Mouse (Mus musculus) thymus, adult 2 months (tissue): Measurements from ENCODE around the gene Gm20388. TPM values are rescaled to one million over a fixed set of nuclear protein-coding genes. Genes with fewer than 3 reads are reported as not detected.
A peak's percentile ranks its signal among the peaks of the same experiment; 100 is the strongest.

Experiments used
- DNase-seq: peaks from one replicate; pipeline ENCODE4 v3.0.0; 2021
- H3K27ac ChIP-seq: fragments of 200-500 bp; 2 replicates; pipeline ENCODE4 v1.5.1; 2012; ENCODE audit warnings: low read length, control low read depth; ENCODE audit not compliant: control insufficient read depth, insufficient read depth
- H3K27me3 ChIP-seq: fragments of 200-500 bp; 2 replicates; pipeline ENCODE4 v1.6.1; 2012; ENCODE audit warnings: mild to moderate bottlenecking, low read length, moderate library complexity, mixed read lengths; ENCODE audit not compliant: control insufficient read depth, insufficient read depth
- H3K36me3 ChIP-seq: fragments of 200-500 bp; 2 replicates; pipeline ENCODE4 v1.6.1; 2012; ENCODE audit warnings: mild to moderate bottlenecking, low read length, moderate library complexity; ENCODE audit not compliant: control insufficient read depth, insufficient read depth
- H3K4me1 ChIP-seq: fragments of 200-500 bp; replicated peaks from 2 replicates; pipeline ENCODE4 v1.6.1; 2012; ENCODE audit warnings: low read length; ENCODE audit not compliant: control insufficient read depth, insufficient read depth
- H3K4me3 ChIP-seq: fragments of 200-500 bp; 2 replicates; pipeline ENCODE4 v1.5.1; 2012; ENCODE audit warnings: mild to moderate bottlenecking, low read length, control low read depth, moderate library complexity; ENCODE audit not compliant: control insufficient read depth, insufficient read depth
- CTCF ChIP-seq: fragments of 200-500 bp; IDR thresholded peaks from 2 replicates; pipeline ENCODE4 v1.5.1; 2012; ENCODE audit warnings: mild to moderate bottlenecking, control low read depth, low read length, moderate library complexity, borderline replicate concordance; ENCODE audit not compliant: control insufficient read depth, poor library complexity, insufficient read depth; ENCODE audit errors: extremely low read depth
- POLR2A ChIP-seq: fragments of 200-500 bp; IDR thresholded peaks from 2 replicates; pipeline ENCODE4 v1.6.1; 2012; ENCODE audit warnings: mild to moderate bottlenecking, low read length, control low read depth, moderate library complexity; ENCODE audit not compliant: control insufficient read depth, poor library complexity, insufficient read depth; ENCODE audit errors: extremely low read depth
- WGBS: fragments of 180-500 bp; shearing (Covaris S2); methylation state at CpG from one replicate; pipeline ENCODE4 v1.1.7; 2018; 5-methylcytosine and 5-hydroxymethylcytosine counted together
- polyA plus RNA-seq: library from polyadenylated mRNA; depleted of rRNA; stranded (reverse); fragments of >200 nt; gene quantifications from 2 replicates; pipeline ENCODE4 v1.2.3, GENCODE M21; 2012

The Gm20388 gene
- polyA plus RNA-seq, 1 experiment: 103 TPM

DNA sequence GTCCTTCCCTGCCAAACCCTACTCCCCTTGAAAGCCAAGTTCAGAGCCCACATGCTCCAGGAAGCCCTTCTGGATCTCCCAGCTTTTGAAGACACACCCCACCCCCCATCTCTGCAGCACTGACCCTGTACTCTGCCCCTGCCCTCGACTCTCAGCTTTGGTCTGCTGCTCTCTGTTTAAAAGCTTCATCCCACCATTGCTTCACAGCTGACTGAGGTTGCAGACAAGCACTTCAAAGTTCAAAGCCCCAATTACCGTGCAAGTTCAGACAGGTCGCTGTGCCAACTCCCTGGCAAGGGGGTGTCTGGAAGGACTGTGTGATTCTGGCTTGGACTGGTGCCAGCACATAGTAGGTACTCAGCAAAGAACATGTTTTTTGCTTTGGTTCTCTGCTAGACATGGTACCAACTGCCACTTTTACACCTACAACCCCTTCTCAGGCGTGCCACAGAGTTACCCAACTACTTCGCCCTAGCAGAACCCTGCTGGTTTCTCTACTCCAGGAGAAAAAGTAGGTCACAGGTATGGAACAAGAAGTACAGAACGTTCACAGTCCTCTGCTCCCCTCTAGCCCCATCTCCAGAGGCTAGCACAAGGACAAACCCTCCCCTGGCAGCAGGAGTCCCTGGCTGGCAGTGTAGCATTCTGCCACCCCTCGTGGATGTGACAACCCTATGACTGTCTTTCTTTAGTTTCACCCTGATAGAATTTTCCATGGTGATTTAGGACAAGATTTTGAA lies 440.9 kb downstream of the Gm20388 start:
- 41% methylated on average over 7 of the region's 7 CpGs for WGBS
- H3K4me3 ChIP-seq: no peak overlapping the region
- no peak for DNase-seq
- TF ChIP-seq POLR2A (no peak), CTCF (no peak)
- H3K4me1 ChIP-seq: peaks cover 24% of the 10 kb centered on the region
- no peak overlapping the region for H3K27ac ChIP-seq
- H3K27me3 ChIP-seq: no peaks in the 10 kb centered on the region
- no peaks in the 10 kb centered on the region for H3K36me3 ChIP-seq

GRCm38 (mm10) chr8:120352096-120352495 lies 441.5 kb downstream of the Gm20388 start:
- DNase-seq: no peak
- H3K27me3 ChIP-seq: no peaks in the 10 kb centered on the region
- no peak overlapping the region for H3K27ac ChIP-seq
- no peak overlapping the region for H3K4me3 ChIP-seq
- WGBS: 88% methylated on average over 10 of the region's 10 CpGs
- TF ChIP-seq POLR2A (no peak), CTCF (no peak)
- no peaks in the 10 kb centered on the region for H3K36me3 ChIP-seq
- H3K4me1 ChIP-seq: peaks cover 24% of the 10 kb centered on the region

DNA sequence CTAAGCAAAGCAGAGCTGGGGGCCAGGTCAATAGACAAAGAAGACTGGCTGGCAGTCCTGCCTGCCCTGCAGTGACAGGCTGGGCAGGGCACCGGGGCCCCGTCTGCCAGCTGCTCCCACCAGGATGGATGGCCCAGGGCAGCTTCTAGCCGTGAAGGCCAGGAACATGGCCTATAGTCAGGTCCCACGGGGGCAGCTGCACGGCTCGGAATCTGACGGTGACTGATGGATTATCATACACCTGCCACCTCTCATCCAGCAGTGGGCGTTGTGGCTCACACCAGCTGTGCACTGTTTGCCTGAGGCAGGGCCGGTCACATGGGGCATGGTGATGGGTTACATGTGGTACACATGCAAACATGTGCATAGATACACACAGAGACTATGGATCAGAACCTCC lies 445.4 kb downstream of the Gm20388 start:
- TF ChIP-seq CTCF: no peak
- H3K4me3 ChIP-seq: no peak overlapping the region
- H3K27me3 ChIP-seq: no peaks in the 10 kb centered on the region
- peaks cover 22% of the 10 kb centered on the region for H3K4me1 ChIP-seq
- H3K27ac ChIP-seq: no peak overlapping the region
- WGBS: 85% methylated on average over 9 of the region's 9 CpGs
- DNase-seq: no peak
- no peaks in the 10 kb centered on the region for H3K36me3 ChIP-seq

DNA sequence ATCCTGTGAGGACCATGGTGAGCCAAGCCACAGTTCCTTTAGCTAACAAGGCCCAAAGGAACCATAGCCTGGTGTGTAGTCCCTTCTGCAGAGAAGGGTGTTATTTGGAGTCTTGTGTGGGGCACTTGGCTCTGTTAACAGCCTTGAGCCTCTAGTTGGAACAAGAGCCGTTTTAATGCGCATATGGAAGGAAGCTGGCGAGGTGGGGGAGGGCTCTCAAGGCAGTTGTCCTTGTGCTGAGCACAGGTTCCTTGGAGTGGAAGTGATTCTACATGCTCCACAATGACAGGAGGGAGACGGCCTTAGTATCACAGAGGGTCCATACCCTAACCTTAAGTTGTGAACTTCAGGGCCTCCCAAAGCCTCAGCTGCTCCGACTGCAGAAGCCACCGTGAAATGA lies 446.9 kb downstream of the Gm20388 start:
- Histone ChIP-seq H3K4me3 (no peak overlapping the region), H3K27me3 (no peaks in the 10 kb centered on the region), H3K27ac (no peak overlapping the region), H3K36me3 (no peaks in the 10 kb centered on the region), H3K4me1 (peaks cover 8% of the 10 kb centered on the region)
- TF ChIP-seq POLR2A (no peak), CTCF (no peak)
- no peak for DNase-seq
- 94% methylated on average over 6 of the region's 6 CpGs for WGBS

GRCm38 (mm10) chr8:120361301-120361700 lies 450.7 kb downstream of the Gm20388 start:
- peaks cover 24% of the 10 kb centered on the region for H3K4me1 ChIP-seq
- no peak for DNase-seq
- H3K4me3 ChIP-seq: no peak overlapping the region

GRCm38 (mm10) chr8:120363552-120364071 lies 453.0 kb downstream of the Gm20388 start:
- WGBS: 19% methylated on average over 10 of the region's 10 CpGs
- Histone ChIP-seq H3K36me3 (no peaks in the 10 kb centered on the region), H3K4me1 (peaks cover 37% of the 10 kb centered on the region), H3K4me3 (no peak overlapping the region), H3K27me3 (no peaks in the 10 kb centered on the region), H3K27ac (peak overlapping the region; percentile 20; the same call in 1 of the 2 replicates)
- peak; percentile 45 for DNase-seq
- TF ChIP-seq POLR2A: no peak
- peak; percentile 65; the same call in 1 of the 2 replicates for TF ChIP-seq CTCF

More at GRCm38 (mm10) chr8:120361301-120361700, 450.7 kb downstream of the Gm20388 start:
- TF ChIP-seq CTCF (no peak), POLR2A (no peak)
- Histone ChIP-seq H3K27ac (no peak overlapping the region), H3K27me3 (no peaks in the 10 kb centered on the region), H3K36me3 (no peaks in the 10 kb centered on the region)
- WGBS: 84% methylated on average over 8 of the region's 8 CpGs
